Mouse (Mus musculus) kidney, embryonic 14.5 days (tissue): ENCODE data around the gene Hddc2. TPM values are rescaled to one million over a fixed set of nuclear protein-coding genes. Genes with fewer than 3 reads are reported as not detected.

ENCODE experiments used
- ATAC-seq: fragments of 200-750 bp; cut with Nextera tagmentation; 2 replicates; pipeline ENCODE4 v1.8.0; 2017; ENCODE audit warnings: moderate number of reproducible peaks, mild to moderate bottlenecking, moderate TSS enrichment, moderate library complexity; ENCODE audit not compliant: low FRiP score, low TSS enrichment
- H3K27ac ChIP-seq: fragments of 300-500 bp; sonication (generic); 2 replicates; pipeline ENCODE4 v1.5.1; 2014; ENCODE audit warnings: low read depth, mild to moderate bottlenecking, low read length, moderate library complexity, mixed read lengths
- H3K27me3 ChIP-seq: fragments of 300-500 bp; sonication (generic); 2 replicates; pipeline ENCODE4 v1.6.1; 2014; ENCODE audit warnings: mild to moderate bottlenecking, low read length; ENCODE audit not compliant: control insufficient read depth, insufficient read depth
- H3K36me3 ChIP-seq: fragments of 300-500 bp; sonication (generic); 2 replicates; pipeline ENCODE4 v1.6.1; 2014; ENCODE audit warnings: low read length, mixed read lengths; ENCODE audit not compliant: control insufficient read depth, insufficient read depth
- H3K4me1 ChIP-seq: fragments of 300-500 bp; sonication (generic); 2 replicates; pipeline ENCODE4 v1.6.1; 2014; ENCODE audit warnings: low read length, mixed read lengths; ENCODE audit not compliant: control insufficient read depth, insufficient read depth
- H3K4me2 ChIP-seq: fragments of 300-500 bp; sonication (generic); replicated peaks from 2 replicates; pipeline ENCODE4 v1.6.1; 2014; ENCODE audit warnings: low read depth, mild to moderate bottlenecking, low read length
- H3K4me3 ChIP-seq: fragments of 300-500 bp; sonication (generic); 2 replicates; pipeline ENCODE4 v1.5.1; 2014; ENCODE audit warnings: mild to moderate bottlenecking, low read length
- H3K9ac ChIP-seq: fragments of 300-500 bp; sonication (generic); 2 replicates; pipeline ENCODE4 v1.6.1; 2014; ENCODE audit warnings: low read depth, mild to moderate bottlenecking, low read length, moderate library complexity
- H3K9me3 ChIP-seq: fragments of 300-500 bp; sonication (generic); 2 replicates; pipeline ENCODE4 v1.6.1; 2016; ENCODE audit warnings: low read length; ENCODE audit not compliant: control insufficient read depth
- WGBS: fragments of 180-500 bp; shearing (Covaris S2); extraction: QIAGEN DNeasy Blood & Tissue Kit; methylation state at CpG from one replicate; pipeline ENCODE4 v1.1.7; 2014; 5-methylcytosine and 5-hydroxymethylcytosine counted together
- polyA plus RNA-seq: library from polyadenylated mRNA; unstranded; fragments of >200 nt; fragmentation: Nextera tagmentation; extraction: Ambion mirVana; gene quantifications from 2 replicates; pipeline ENCODE4 v1.2.1, GENCODE M21; 2014

Hddc2 gene
- 91.7 and 116 TPM in 2 replicates for polyA plus RNA-seq

DNA sequence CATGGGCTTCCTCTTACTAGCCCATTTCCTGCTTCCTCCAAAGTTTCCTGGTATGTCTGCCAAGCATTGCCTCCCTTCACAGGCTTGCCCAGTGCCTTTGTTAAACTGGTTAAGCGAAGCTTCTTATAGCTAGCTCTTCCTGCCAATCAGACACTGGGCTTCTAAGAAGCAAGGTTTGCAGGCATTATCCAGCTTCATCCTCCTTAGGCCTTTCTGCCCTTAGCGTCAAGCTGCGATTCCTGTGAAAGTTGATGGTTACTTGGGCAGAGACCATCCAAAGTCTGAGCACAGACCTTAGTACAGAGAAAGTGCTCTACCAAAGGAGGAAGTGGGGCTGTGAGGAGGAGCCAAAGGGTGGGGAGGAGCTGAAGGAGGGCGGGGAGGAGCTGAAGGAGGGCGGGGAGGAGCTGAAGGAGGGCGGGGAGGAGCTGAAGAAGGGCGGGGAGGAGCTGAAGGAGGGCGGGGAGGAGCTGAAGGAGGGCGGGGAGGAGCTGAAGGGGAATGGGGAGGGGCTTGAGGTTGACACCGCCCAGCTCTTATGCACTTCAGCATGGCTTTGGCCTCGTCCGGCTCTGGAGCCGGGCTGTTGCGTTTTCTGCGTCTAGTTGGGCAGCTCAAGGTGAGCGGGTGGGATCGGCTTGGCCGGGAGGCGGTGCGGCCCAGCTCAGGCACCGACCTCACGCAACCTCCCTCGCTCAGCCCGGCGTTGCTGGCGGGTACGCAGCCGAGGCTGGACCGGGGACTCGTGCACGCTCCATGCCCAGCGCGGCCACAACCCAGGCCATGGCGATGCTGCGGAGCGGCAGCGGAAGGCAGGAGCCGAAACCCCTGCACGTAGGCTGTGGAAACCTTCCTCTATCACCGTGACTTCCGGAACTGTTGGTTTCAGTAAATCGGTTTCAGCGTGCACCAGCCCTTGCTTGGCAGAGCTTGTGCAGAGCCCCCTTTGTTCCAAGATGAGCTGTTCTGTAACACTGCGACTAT lies at the start of gene Hddc2:
Gene Hddc2 (plus strand): TSS at position 519 of the 984 bp plus-strand sequence.
- WGBS = 4% methylated on average over 37 of the region's 44 CpGs
- Histone ChIP-seq H3K36me3 (peaks cover 13% of the 10 kb centered on the region; the same call in 1 of the 2 replicates), H3K27ac (peak within 1 kb of the TSS; percentile 92), H3K4me2 (peak within 1 kb of the TSS; percentile 67), H3K4me3 (peak within 1 kb of the TSS; percentile 71), H3K27me3 (no peaks in the 10 kb centered on the region), H3K4me1 (no peaks in the 10 kb centered on the region; the same call in 1 of the 2 replicates), H3K9me3 (no peaks in the 10 kb centered on the region), H3K9ac (peak within 1 kb of the TSS; percentile 81)
- peak; percentile 98 for ATAC-seq

DNA sequence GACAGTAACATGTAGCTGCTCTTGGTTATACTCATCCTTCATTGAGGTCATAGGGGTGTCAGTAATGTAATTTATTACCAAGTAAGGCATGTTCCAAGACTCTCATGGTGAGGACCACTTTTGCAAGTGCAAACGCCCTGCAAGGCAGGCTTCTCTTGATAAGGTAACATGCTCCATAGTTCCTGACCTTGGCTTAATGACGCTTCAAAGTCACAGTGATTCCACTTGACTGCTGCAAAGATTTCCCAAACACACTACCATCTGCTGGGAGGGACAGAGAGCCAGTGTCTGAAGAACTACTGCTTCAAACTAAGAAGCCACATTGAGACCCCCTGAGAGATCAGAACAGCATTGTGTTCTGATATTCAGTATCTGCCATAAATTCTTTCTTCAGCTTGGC lies 40.4 kb upstream of the Hddc2 start:
- WGBS = 51% methylated on average over 2 of the region's 2 CpGs
- no peak overlapping the region for H3K9ac ChIP-seq
- no peaks in the 10 kb centered on the region for H3K9me3 ChIP-seq
- H3K4me1 ChIP-seq = no peaks in the 10 kb centered on the region
- ATAC-seq = no peak
- H3K4me2 ChIP-seq = no peak overlapping the region
- H3K36me3 ChIP-seq = no peaks in the 10 kb centered on the region
- no peak overlapping the region for H3K4me3 ChIP-seq
- no peak overlapping the region for H3K27ac ChIP-seq
- no peaks in the 10 kb centered on the region for H3K27me3 ChIP-seq

DNA sequence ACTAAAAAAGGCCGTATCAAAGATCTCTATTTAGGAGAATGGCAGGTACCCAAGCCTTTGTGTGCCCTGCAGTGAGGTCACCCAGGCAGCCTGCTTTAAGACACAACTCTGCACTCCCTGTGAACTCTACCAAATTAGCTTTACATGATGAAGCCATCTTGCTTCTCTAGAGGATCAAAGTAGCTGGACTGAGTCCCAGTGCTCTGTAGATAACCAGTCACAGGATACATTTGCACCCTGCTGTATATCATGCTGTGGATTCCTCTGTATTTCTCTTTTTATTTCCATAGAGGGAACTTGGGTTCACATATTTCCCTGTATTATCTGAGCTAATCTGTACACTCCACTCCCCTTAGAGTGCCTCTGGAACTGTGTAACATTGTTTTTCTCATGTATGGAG lies 40.0 kb upstream of the Hddc2 start:
- no peak overlapping the region for H3K27ac ChIP-seq
- no peaks in the 10 kb centered on the region for H3K27me3 ChIP-seq
- no peak overlapping the region for H3K9ac ChIP-seq
- no peak overlapping the region for H3K4me3 ChIP-seq
- no peak for ATAC-seq
- H3K4me2 ChIP-seq = no peak overlapping the region
- WGBS = 57% methylated on average over 1 of the region's 1 CpGs
- H3K36me3 ChIP-seq = no peaks in the 10 kb centered on the region
- no peaks in the 10 kb centered on the region for H3K4me1 ChIP-seq
- no peaks in the 10 kb centered on the region for H3K9me3 ChIP-seq

DNA sequence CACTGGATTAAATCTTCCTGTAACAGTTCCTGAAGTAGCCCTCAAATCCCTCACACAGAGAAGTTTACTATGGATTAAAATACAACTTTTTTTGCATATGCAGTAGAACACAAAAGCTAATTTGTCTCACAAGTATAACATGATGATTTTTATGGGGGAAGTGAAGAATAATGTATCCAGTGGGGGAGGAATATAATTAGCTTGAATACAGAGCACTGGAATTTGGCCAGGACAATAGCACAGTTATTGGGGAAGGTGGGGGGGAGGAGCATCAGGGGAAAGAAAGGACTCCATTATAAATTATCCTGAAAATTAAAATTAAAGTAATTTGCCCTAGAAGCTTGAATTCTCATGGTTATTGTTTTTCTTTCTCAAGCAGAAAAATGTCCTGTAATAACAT lies 25.4 kb upstream of the Hddc2 start:
- Histone ChIP-seq H3K27me3 (no peaks in the 10 kb centered on the region), H3K4me3 (no peak overlapping the region), H3K4me2 (no peak overlapping the region), H3K9ac (no peak overlapping the region), H3K9me3 (no peaks in the 10 kb centered on the region), H3K36me3 (no peaks in the 10 kb centered on the region), H3K4me1 (no peaks in the 10 kb centered on the region), H3K27ac (no peak overlapping the region)
- no peak for ATAC-seq

DNA sequence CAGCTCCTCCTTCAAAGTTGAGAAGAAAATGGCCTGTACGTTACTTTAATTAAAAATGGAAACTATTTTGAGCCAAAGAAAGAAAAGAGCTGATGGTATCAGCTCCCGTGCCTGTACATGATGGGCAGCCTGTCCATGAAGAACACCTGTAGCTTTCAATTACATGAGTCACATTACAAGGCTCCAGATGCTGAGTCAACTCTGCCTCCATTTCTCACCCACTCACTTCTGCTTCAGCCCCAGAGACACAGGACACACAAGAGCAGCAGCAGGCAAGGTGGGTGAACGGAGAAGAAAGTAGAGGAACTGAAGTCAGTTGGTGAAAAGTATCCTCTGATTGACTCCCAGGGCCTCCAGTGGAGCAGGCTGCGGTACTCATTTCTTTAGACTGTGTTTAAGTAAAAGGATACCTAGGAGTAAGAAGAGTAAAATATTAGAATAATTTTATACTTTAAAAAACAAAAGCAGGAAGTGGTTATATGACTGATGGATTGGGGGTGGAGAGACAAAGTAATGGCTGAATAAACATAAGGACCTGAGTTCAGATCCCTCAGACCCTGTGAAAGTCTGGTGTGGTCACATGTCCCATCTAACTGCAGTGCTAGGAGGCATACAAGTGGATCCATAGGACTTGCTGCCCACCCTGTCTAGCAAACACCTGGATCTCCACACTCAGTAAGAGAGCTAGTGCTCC lies 24.3 kb upstream of the Hddc2 start:
- WGBS = 88% methylated on average over 4 of the region's 4 CpGs
- Histone ChIP-seq H3K9ac (no peak overlapping the region; the same call in 1 of the 2 replicates), H3K4me3 (no peak overlapping the region), H3K27ac (no peak overlapping the region), H3K36me3 (no peaks in the 10 kb centered on the region), H3K27me3 (no peaks in the 10 kb centered on the region), H3K4me1 (no peaks in the 10 kb centered on the region), H3K4me2 (no peak overlapping the region), H3K9me3 (no peaks in the 10 kb centered on the region)
- ATAC-seq = no peak

DNA sequence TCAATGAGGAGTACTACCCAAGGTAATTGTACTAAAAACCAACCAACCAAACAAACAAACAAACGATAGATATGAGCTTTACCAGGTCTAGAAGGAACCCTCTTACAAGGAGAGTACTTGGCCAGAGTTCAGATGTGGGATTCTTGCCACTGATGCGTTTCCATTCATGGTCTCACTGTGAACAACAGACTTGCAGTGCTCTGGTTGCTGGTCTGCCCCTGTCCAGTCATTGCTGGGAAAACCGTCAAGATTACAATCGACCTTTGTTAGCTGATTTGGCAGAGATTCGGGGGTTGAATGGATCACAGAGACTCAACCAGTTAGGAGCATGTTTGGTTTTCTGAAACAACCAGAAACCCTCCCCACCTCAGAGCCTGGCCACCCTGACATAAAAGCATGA lies 17.5 kb upstream of the Hddc2 start:
- no peaks in the 10 kb centered on the region for H3K4me1 ChIP-seq

DNA sequence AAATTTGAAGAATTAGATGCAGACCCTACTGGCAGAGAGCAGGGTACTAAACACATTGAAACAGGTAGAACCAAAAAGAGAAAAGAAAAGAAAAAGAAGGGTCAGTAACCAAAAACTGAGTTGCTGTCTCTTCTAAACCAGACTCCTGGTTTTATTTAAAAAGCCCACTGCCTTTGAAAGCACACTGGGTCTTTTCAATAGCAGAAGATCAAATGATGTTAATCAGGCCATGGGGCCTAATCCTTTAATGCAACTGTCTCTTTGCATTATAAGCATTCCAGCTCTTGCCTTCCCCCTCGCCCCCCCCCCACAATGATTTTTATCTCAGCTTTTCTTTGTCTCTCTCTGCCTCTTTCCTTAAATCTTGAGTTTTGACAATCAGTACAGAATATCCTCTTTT lies 16.7 kb upstream of the Hddc2 start:
- Histone ChIP-seq H3K36me3 (no peaks in the 10 kb centered on the region), H3K9ac (no peak overlapping the region), H3K27me3 (no peaks in the 10 kb centered on the region), H3K4me1 (no peaks in the 10 kb centered on the region), H3K9me3 (no peaks in the 10 kb centered on the region), H3K27ac (no peak overlapping the region), H3K4me2 (no peak overlapping the region), H3K4me3 (no peak overlapping the region)
- ATAC-seq = no peak
- WGBS = 64% methylated on average over 1 of the region's 1 CpGs

More for the DNA sequence above, 17.5 kb upstream of the Hddc2 start:
- H3K4me2 ChIP-seq = no peak overlapping the region
- no peaks in the 10 kb centered on the region for H3K36me3 ChIP-seq
- WGBS = 71% methylated on average over 5 of the region's 5 CpGs
- H3K27ac ChIP-seq = no peak overlapping the region
- H3K9ac ChIP-seq = no peak overlapping the region
- no peaks in the 10 kb centered on the region for H3K9me3 ChIP-seq
- no peaks in the 10 kb centered on the region for H3K27me3 ChIP-seq
- ATAC-seq = no peak
- H3K4me3 ChIP-seq = no peak overlapping the region

DNA sequence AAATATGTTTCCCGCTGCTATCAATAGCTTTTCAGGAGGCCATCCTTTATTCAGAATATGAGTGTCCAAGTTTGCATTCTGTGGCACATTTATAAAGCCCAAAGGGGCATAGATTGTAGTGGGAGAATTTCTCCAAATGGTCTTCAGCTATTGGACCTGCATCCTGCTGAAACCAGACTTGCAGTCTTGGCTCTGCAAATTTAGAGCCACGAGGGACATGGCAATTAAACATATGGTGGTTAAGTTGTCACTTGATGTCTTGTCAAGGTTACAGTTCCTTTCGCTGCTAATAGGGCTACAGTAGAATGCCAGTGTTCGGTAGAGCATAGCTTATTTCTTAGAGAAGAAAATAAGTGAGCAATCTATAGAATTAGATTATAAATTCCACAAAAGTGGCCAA lies 16.1 kb upstream of the Hddc2 start:
- WGBS = 58% methylated on average over 4 of the region's 4 CpGs
- H3K9ac ChIP-seq = no peak overlapping the region
- no peaks in the 10 kb centered on the region for H3K9me3 ChIP-seq
- H3K27me3 ChIP-seq = no peaks in the 10 kb centered on the region
- no peak overlapping the region for H3K27ac ChIP-seq
- H3K36me3 ChIP-seq = no peaks in the 10 kb centered on the region
- no peak for ATAC-seq
- no peaks in the 10 kb centered on the region for H3K4me1 ChIP-seq
- no peak overlapping the region for H3K4me2 ChIP-seq
- H3K4me3 ChIP-seq = no peak overlapping the region

DNA sequence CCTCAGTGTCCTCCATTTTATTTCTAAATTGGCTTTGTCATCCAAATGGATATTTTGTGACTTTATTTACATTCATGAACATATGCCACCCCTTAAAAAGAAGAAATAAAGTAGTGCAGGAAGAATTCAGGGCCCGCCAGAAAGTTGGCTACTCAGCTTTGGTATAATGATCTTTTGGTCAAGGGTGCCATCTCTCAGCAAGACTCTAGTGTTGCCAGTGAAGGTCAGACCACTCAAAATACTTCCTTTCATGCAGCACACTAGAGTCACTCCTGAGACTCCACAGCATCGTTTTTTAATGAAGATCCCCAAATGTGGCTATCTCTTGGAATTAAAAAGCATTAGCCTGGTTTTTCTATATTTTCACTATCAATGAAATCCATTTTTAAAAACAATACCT lies 14.9 kb upstream of the Hddc2 start:
- 63% methylated on average over 2 of the region's 2 CpGs for WGBS
- no peak overlapping the region for H3K4me3 ChIP-seq
- H3K9ac ChIP-seq = no peak overlapping the region
- H3K4me1 ChIP-seq = no peaks in the 10 kb centered on the region
- no peak overlapping the region for H3K27ac ChIP-seq
- ATAC-seq = no peak
- H3K9me3 ChIP-seq = no peaks in the 10 kb centered on the region
- H3K27me3 ChIP-seq = no peaks in the 10 kb centered on the region
- no peaks in the 10 kb centered on the region for H3K36me3 ChIP-seq
- H3K4me2 ChIP-seq = no peak overlapping the region
